26 mouse cellular contexts compared by ENCODE assay signal in the genomic region with DNA sequence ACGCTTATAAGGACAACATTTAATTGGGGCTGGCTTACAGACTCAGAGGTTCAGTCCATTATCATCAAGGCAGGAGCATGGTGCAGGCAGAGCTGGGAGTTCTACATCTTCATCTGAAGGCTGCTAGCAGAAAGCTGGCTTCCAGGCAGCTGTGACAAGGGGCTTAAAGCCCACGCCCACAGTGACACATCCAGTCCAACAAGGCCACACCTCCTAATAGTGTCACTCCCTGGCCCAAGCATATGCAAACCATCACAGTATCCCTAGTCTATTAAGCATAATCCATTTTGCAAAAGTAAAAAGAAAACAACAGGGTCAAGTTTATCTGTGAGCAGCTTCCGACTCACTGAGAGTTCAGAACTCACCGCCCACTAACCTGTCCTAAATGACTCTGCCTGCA.
DNase-seq lines count a peak whose midpoint lies in the region; ATAC-seq and TF ChIP-seq lines count a peak whose summit lies in the region.
"Had no signal": no experiment of that assay in that cellular context is flagged by ENCODE, and none has a peak within 500 bp of the region (broad histone marks: within the 10 kb centered on the region; RNA-seq: fewer than 3 reads in every experiment).

No protein-coding gene starts in this region.

- TF ChIP-seq CTCF in kidney, postnatal 0 days (IDR thresholded peaks at IDR 0.05; ENCODE audit: low read depth) = no peak
- TF ChIP-seq CTCF in lung, embryonic 14.5 days (IDR thresholded peaks at IDR 0.05; ENCODE audit: low read depth) = no peak

- peak; percentile 11 to 12 for DNase-seq in heart, postnatal 10 days
- no peak for DNase-seq in heart, adult 11 months
- DNase-seq in kidney, postnatal 0 days (ENCODE audit: low spot score) = peak; percentile 59
- no peak for DNase-seq in kidney, adult 11 months
- peak; percentile 28 for DNase-seq in lung, embryonic 14.5 days
- no peak for DNase-seq in lung, postnatal 10 days
- DNase-seq in urinary bladder, postnatal 36 days (ENCODE audit: low spot score in 2 of 2) = peak; percentile 2 to 9
- DNase-seq in urinary bladder, postnatal 10 days (ENCODE audit: low spot score) = no peak
- DNase-seq: adrenal gland, adult 8-10 months; adrenal gland, postnatal 25 days; cerebellum, adult 11-12 months; cerebellum, adult 8-10 months; cerebellum, postnatal 10 days; cerebellum, postnatal 36 days; embryo, embryonic 11 days; gastrocnemius, postnatal 25 days; heart, adult 2 months had no signal

- intact Hi-C loops in heart, postnatal 10 days (cut with DNase I) = no loop called here

- no peaks in the 10 kb centered on the region for H3K4me1 ChIP-seq in kidney, postnatal 0 days (replicated peaks; ENCODE audit: insufficient read depth, low read length)
- H3K4me1 ChIP-seq in lung, embryonic 14.5 days (ENCODE audit: insufficient read depth) = no peaks in the 10 kb centered on the region
- H3K4me1 ChIP-seq: embryonic facial prominence, embryonic 13.5 days; forebrain, embryonic 15.5 days; heart, embryonic 10.5 days; heart, embryonic 13.5 days had no signal

- ATAC-seq in kidney, postnatal 0 days (replicated peaks; ENCODE audit: low FRiP score, low read depth) = no peak
- ATAC-seq in lung, embryonic 14.5 days (ENCODE audit: insufficient read depth) = peak; percentile 56; the same call in 1 of the 2 replicates
- ATAC-seq: activated CD4-positive, CD25-positive, alpha-beta regulatory T cell, adult 4 months; forebrain, embryonic 15.5 days had no signal

- no peaks in the 10 kb centered on the region for H3K9me3 ChIP-seq in kidney, postnatal 0 days (replicated peaks; ENCODE audit: low read length)
- H3K9me3 ChIP-seq in lung, embryonic 14.5 days (ENCODE audit: low read depth, low read length) = no peaks in the 10 kb centered on the region
- H3K9me3 ChIP-seq: embryonic facial prominence, embryonic 10.5 days; embryonic facial prominence, embryonic 13.5 days; forebrain, embryonic 12.5 days; forebrain, embryonic 15.5 days; heart, embryonic 10.5 days; heart, embryonic 13.5 days; hindbrain, embryonic 12.5 days had no signal

- no peaks in the 10 kb centered on the region for H3K36me3 ChIP-seq in kidney, postnatal 0 days (ENCODE audit: insufficient read depth, low read length)
- H3K36me3 ChIP-seq in lung, embryonic 14.5 days (ENCODE audit: insufficient read depth) = no peaks in the 10 kb centered on the region
- H3K36me3 ChIP-seq: embryonic facial prominence, embryonic 10.5 days; embryonic facial prominence, embryonic 13.5 days; forebrain, embryonic 12.5 days; forebrain, embryonic 15.5 days; heart, embryonic 10.5 days; heart, embryonic 13.5 days; hindbrain, embryonic 12.5 days had no signal

- no peak overlapping the region for H3K4me2 ChIP-seq in kidney, postnatal 0 days (ENCODE audit: low read length)
- no peak overlapping the region for H3K4me2 ChIP-seq in lung, embryonic 14.5 days
- H3K4me2 ChIP-seq: embryonic facial prominence, embryonic 13.5 days; forebrain, embryonic 12.5 days; forebrain, embryonic 15.5 days; heart, embryonic 13.5 days; hindbrain, embryonic 12.5 days had no signal

- H3K9ac ChIP-seq in kidney, postnatal 0 days (ENCODE audit: low read depth, low read length) = no peak overlapping the region
- no peak overlapping the region for H3K9ac ChIP-seq in lung, embryonic 14.5 days
- H3K9ac ChIP-seq: embryonic facial prominence, embryonic 13.5 days; forebrain, embryonic 12.5 days; forebrain, embryonic 15.5 days; heart, embryonic 13.5 days; hindbrain, embryonic 12.5 days had no signal

- no peak overlapping the region for H3K4me3 ChIP-seq in kidney, postnatal 0 days (replicated peaks; ENCODE audit: low read depth, low read length)
- H3K4me3 ChIP-seq in lung, embryonic 14.5 days (ENCODE audit: low read depth, low read length) = no peak overlapping the region
- H3K4me3 ChIP-seq: embryonic facial prominence, embryonic 10.5 days; embryonic facial prominence, embryonic 13.5 days; erythroblast, embryonic 14.5 days; forebrain, embryonic 12.5 days; forebrain, embryonic 15.5 days; heart, adult 2 months; heart, embryonic 10.5 days; heart, embryonic 13.5 days; hindbrain, embryonic 12.5 days had no signal

- H3K27ac ChIP-seq in kidney, postnatal 0 days = no peak overlapping the region
- no peak overlapping the region for H3K27ac ChIP-seq in lung, embryonic 14.5 days (ENCODE audit: low read depth)
- H3K27ac ChIP-seq: embryonic facial prominence, embryonic 10.5 days; embryonic facial prominence, embryonic 13.5 days; forebrain, embryonic 12.5 days; forebrain, embryonic 15.5 days; heart, adult 2 months; heart, embryonic 10.5 days; heart, embryonic 13.5 days; hindbrain, embryonic 12.5 days had no signal

- H3K27me3 ChIP-seq in kidney, postnatal 0 days (ENCODE audit: insufficient read depth, low read length) = no peaks in the 10 kb centered on the region
- no peaks in the 10 kb centered on the region for H3K27me3 ChIP-seq in lung, embryonic 14.5 days (ENCODE audit: insufficient read depth, low read length)
- H3K27me3 ChIP-seq: embryonic facial prominence, embryonic 13.5 days; forebrain, embryonic 12.5 days; forebrain, embryonic 15.5 days; heart, embryonic 13.5 days; hindbrain, embryonic 12.5 days had no signal

- WGBS in kidney, postnatal 0 days = 70% methylated on average over 4 of the region's 4 CpGs
- 62% methylated on average over 4 of the region's 4 CpGs for WGBS in lung, embryonic 14.5 days

Comparison
In these comparisons a context has a peak if more than half of its experiments do, and no peak if none do; other contexts are left out.
1. DNase-seq: peak in heart, postnatal 10 days (2 of 2), kidney, postnatal 0 days (single experiment), lung, embryonic 14.5 days (single experiment) and urinary bladder, postnatal 36 days (2 of 2); none in heart, adult 11 months (single experiment), kidney, adult 11 months (single experiment), lung, postnatal 10 days (single experiment) and urinary bladder, postnatal 10 days (single experiment).